Mouse (Mus musculus) kidney, postnatal 0 days (tissue): ENCODE measurements at regions not wholly inside any gene's neighbourhood (a gene's known extent, or its start where the extent isn't known, plus 50 kb on each side); places are given as distances from the start of the nearest gene placed in this dataset.

Experiments
- ATAC-seq: fragments of 200-750 bp; cut with Nextera tagmentation; replicated peaks from 2 replicates; pipeline ENCODE4 v1.8.0; 2017; ENCODE audit warnings: low read depth, moderate number of reproducible peaks, moderate TSS enrichment, moderate library complexity; ENCODE audit not compliant: low FRiP score
- DNase-seq: peaks from one replicate; pipeline ENCODE4 v3.0.0-alpha.2; 2016; ENCODE audit warnings: low spot score
- H3K27ac ChIP-seq: fragments of 300-500 bp; sonication (generic); 2 replicates; pipeline ENCODE4 v1.5.1; 2014; ENCODE audit warnings: mild to moderate bottlenecking
- H3K27me3 ChIP-seq: fragments of 300-500 bp; sonication (generic); 2 replicates; pipeline ENCODE4 v1.6.1; 2014; ENCODE audit warnings: low read length, mixed read lengths; ENCODE audit not compliant: insufficient read depth
- H3K36me3 ChIP-seq: fragments of 300-500 bp; sonication (generic); 2 replicates; pipeline ENCODE4 v1.6.1; 2014; ENCODE audit warnings: low read length, mixed read lengths; ENCODE audit not compliant: insufficient read depth
- H3K4me1 ChIP-seq: fragments of 300-500 bp; sonication (generic); replicated peaks from 2 replicates; pipeline ENCODE4 v1.6.1; 2014; ENCODE audit warnings: antibody characterized with exemption, low read length, mixed read lengths; ENCODE audit not compliant: insufficient read depth
- H3K4me2 ChIP-seq: fragments of 300-500 bp; sonication (generic); 2 replicates; pipeline ENCODE4 v1.6.1; 2014; ENCODE audit warnings: mild to moderate bottlenecking, low read length, moderate library complexity, mixed read lengths
- H3K4me3 ChIP-seq: fragments of 300-500 bp; sonication (generic); replicated peaks from 2 replicates; pipeline ENCODE4 v1.5.1; 2014; ENCODE audit warnings: low read depth, low read length
- H3K9ac ChIP-seq: fragments of 300-500 bp; sonication (generic); 2 replicates; pipeline ENCODE4 v1.6.1; 2014; ENCODE audit warnings: low read depth, low read length
- H3K9me3 ChIP-seq: fragments of 300-500 bp; sonication (generic); replicated peaks from 2 replicates; pipeline ENCODE4 v1.6.1; 2016; ENCODE audit warnings: low read length, inconsistent platforms, mixed read lengths
- CTCF ChIP-seq: IDR thresholded peaks from 2 replicates; pipeline ENCODE4 v1.5.1; 2016; ENCODE audit warnings: antibody characterized with exemption, low read depth, mild to moderate bottlenecking, moderate library complexity
- WGBS: fragments of 180-500 bp; shearing (Covaris S2); extraction: QIAGEN DNeasy Blood & Tissue Kit; methylation state at CpG from one replicate; pipeline ENCODE4 v1.1.7; 2014; 5-methylcytosine and 5-hydroxymethylcytosine counted together

GRCm38 (mm10) chr4:31879192-31879585, 84.7 kb upstream of the Map3k7 start:
- TF ChIP-seq CTCF, result no peak
- Histone ChIP-seq H3K4me1 (no peaks in the 10 kb centered on the region), H3K36me3 (no peaks in the 10 kb centered on the region), H3K4me2 (no peak overlapping the region), H3K4me3 (no peak overlapping the region), H3K27ac (no peak overlapping the region), H3K9ac (no peak overlapping the region), H3K27me3 (no peaks in the 10 kb centered on the region), H3K9me3 (no peaks in the 10 kb centered on the region)
- no peak for DNase-seq
- 61% methylated on average over 5 of the region's 5 CpGs for WGBS
- ATAC-seq, result no peak

GRCm38 (mm10) chr4:31880213-31880612, 83.7 kb upstream of the Map3k7 start:
- no peaks in the 10 kb centered on the region for H3K9me3 ChIP-seq
- ATAC-seq, result no peak
- peak; percentile 8 for DNase-seq
- no peaks in the 10 kb centered on the region for H3K36me3 ChIP-seq
- WGBS, result 39% methylated on average over 7 of the region's 7 CpGs
- no peak for TF ChIP-seq CTCF
- H3K4me2 ChIP-seq, result no peak overlapping the region
- no peaks in the 10 kb centered on the region for H3K4me1 ChIP-seq
- H3K4me3 ChIP-seq, result no peak overlapping the region
- no peaks in the 10 kb centered on the region for H3K27me3 ChIP-seq
- no peak overlapping the region for H3K27ac ChIP-seq
- H3K9ac ChIP-seq, result no peak overlapping the region

GRCm38 (mm10) chr4:31889673-31890072, 74.2 kb upstream of the Map3k7 start:
- H3K36me3 ChIP-seq, result no peaks in the 10 kb centered on the region
- 73% methylated on average over 3 of the region's 3 CpGs for WGBS
- H3K4me3 ChIP-seq, result no peak overlapping the region
- no peak overlapping the region for H3K9ac ChIP-seq
- ATAC-seq (no peak), DNase-seq (no peak)
- H3K27ac ChIP-seq, result no peak overlapping the region
- H3K27me3 ChIP-seq, result no peaks in the 10 kb centered on the region
- no peaks in the 10 kb centered on the region for H3K4me1 ChIP-seq
- H3K9me3 ChIP-seq, result no peaks in the 10 kb centered on the region
- TF ChIP-seq CTCF, result no peak
- no peak overlapping the region for H3K4me2 ChIP-seq

GRCm38 (mm10) chr4:31909086-31909673, 54.7 kb upstream of the Map3k7 start:
- H3K9me3 ChIP-seq, result no peaks in the 10 kb centered on the region
- H3K9ac ChIP-seq, result no peak overlapping the region
- no peaks in the 10 kb centered on the region for H3K4me1 ChIP-seq
- DNase-seq (peak; percentile 15), ATAC-seq (no peak)
- H3K36me3 ChIP-seq, result no peaks in the 10 kb centered on the region
- no peak for TF ChIP-seq CTCF
- WGBS, result 29% methylated on average over 8 of the region's 8 CpGs
- no peaks in the 10 kb centered on the region for H3K27me3 ChIP-seq
- H3K27ac ChIP-seq, result no peak overlapping the region
- no peak overlapping the region for H3K4me3 ChIP-seq
- no peak overlapping the region for H3K4me2 ChIP-seq
